Mouse (Mus musculus) heart, adult 8-10 months (tissue): ENCODE data around the gene Ubqln1. TPM values are rescaled to one million over a fixed set of nuclear protein-coding genes. Genes with fewer than 3 reads are reported as not detected.
"Not testable (repeated sequence)": the region's sequence is repeated elsewhere in the genome, so short reads cannot be mapped to it uniquely, and the experiment has no call there.

Experiments
- DNase-seq: peaks from one replicate; pipeline ENCODE4 v3.0.0; 2022; ENCODE audit warnings: low spot score
- total RNA-seq, 4 experiments: library from RNA; stranded (reverse); gene quantifications; 2 replicates each; pipeline ENCODE4 v1.2.4; 2022

The Ubqln1 gene
- total RNA-seq, 4 experiments from 2014 or later: 46.8 to 51.6 (median 48.3) TPM

DNA sequence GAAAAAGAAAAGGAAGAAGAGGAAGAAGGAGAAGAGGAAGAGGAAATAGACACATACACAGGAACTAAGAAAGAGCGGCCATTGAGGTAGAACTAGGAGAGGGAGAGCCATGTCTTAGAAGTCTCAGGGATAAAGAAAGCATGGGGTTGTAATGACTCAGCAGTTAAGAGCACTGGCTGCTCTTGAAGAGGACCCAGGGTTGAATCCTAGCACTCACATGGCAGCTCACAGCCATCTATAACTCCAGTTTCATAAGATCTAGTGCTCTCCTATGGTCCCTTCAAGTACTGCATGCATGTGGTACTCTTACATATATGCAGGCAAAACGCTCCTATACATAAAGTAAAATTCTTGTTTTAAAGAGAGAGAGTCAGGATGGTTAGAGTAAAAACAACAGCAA is 59.4 kb downstream of the Ubqln1 start:
- no peak for DNase-seq

- DNase-seq: no peak
Measured at GRCm38 (mm10) chr13:58150442-58150841, 65.0 kb downstream of the Ubqln1 start.

- DNase-seq: no peak
Measured at GRCm38 (mm10) chr13:58149629-58150028, 65.8 kb downstream of the Ubqln1 start.

DNA sequence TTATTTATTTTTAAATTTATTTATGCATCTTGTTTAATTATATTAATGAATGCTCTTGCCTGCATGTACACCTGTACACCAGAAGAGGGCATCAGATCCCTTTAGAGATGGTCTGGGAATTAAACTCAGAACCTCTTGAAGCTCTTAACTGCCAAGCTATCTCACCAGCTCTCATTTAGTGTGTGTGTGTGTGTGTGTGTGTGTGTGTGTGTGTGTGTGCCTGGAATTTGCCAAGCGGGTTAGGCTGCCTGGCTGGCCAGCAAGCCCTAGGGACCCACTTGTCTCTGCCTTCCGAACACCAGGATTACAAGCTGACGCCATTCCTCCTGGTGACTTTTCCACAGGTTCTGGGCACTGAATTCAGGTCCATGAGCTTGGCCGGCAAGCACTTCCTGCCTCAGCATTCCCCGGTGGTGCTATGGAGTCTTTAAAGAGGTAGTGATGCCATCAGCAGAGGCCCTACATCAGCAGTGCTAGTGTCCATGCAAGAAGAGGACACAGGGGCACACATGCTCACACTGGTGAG is 66.4 kb downstream of the Ubqln1 start:
- no peak for DNase-seq

- peak; percentile 7 for DNase-seq
Measured at GRCm38 (mm10) chr13:58148256-58148831, 67.1 kb downstream of the Ubqln1 start.

- no peak for DNase-seq
Measured at GRCm38 (mm10) chr13:58147760-58148159, 67.7 kb downstream of the Ubqln1 start.

DNA sequence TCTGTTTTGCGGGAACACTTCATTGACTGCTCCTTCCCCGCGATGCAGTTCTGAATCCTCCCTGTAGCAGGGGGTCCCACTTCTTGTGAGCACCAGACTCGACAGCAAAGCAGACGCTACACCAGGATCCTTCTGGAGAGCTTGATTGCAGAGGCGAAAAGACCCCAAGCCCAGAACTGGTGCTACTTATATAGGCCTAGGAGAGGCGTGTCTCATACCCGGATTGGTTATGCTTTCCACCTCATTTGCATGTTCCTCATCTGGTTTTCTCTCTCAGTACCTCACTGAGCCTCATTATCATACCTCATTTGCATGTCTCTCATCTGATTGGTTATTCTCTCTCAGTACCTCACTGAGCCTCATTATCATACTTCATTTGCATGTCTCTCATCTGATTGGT is 68.8 kb downstream of the Ubqln1 start:
- DNase-seq: not testable (repeated sequence)

GRCm38 (mm10) chr13:58131692-58132091 is 83.8 kb downstream of the Ubqln1 start:
- DNase-seq: no peak

DNA sequence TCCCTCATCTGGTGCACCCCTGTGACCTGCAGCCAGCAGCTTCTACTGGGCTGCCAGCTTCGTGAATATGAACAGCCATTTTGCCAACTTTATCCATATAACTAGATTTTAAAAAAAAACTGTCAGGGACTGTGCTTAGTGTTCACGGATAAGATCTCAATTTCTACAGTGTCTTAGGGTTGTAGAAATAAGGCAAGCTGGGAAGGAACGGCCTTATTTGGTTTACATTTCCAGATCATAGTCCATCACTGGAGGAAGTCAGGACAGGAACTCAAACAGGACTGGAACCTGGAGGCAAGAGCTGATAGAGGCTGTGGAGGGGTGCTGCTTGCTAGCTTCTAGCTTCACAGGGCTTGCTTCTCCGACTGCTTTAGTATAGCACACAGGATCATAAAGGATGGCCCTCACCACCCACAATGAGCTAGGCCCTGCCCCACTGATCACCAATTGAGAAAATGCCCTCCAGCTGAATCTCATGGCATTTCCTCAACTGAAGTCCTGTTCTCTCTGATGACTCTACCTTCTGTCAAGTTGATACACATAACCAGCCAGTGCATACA is 85.7 kb downstream of the Ubqln1 start:
- DNase-seq: no peak

DNA sequence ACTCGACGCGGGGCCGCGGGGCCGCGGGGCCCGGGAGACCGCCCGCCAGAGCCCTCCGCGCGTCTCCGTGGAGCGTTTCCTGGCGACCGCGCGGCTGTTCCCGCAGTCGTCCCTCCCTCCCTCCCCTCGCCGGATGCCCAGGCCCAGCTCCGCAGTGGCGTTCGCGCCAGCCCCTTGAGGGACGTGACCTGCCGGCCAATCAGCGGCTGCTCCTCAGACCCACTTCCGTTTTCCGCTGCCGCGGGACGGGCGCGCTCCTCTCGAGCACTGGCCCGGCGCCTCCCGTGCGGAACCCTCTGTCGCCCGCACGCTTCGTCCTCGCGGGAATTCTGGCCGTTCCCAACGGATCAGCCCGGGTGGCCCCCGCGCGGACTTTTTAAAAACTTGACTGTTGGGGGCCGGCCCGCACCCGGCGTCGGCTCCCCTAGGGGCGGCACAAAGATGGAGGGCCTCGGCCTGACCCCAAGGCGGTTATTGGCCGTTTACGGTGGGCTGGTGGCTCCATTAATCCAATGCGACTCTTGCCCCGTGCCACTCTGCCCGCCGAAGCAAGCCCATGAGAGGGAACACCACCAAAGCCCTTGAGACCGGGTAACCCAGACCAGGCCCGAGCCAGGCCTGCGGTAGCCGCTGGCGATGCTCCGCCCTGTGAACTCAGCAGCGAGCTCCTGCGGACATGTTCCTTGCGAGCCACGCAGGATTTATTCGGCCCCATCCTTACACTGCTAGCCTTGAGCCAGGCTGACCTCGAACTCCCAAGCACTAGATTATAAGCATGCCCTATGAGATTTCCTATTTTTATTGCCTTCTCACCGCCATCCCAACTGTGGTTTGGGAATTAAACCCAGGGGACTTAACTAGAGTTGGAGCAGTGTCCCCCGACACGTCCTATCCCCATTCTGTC is 86.4 kb downstream of the Ubqln1 start:
- DNase-seq: peak; percentile 96

GRCm38 (mm10) chr13:58128396-58128767 is 87.1 kb downstream of the Ubqln1 start, which contains the start of gene Hnrnpa0:
Gene Hnrnpa0, minus strand, starts transcription at chr13:58128556.
- DNase-seq: peak; percentile 84

GRCm38 (mm10) chr13:58127766-58128361 is 87.6 kb downstream of the Ubqln1 start:
- peak; percentile 56 for DNase-seq

GRCm38 (mm10) chr13:58126862-58127765 is 88.3 kb downstream of the Ubqln1 start:
- no peak for DNase-seq

Other genes starting within 250 kb of the Ubqln1 start
- 1 to 10 TPM; 2.0 to 3.1 (median 2.4) TPM for gene Klhl3, start 102.1 kb downstream of the Ubqln1 start, total RNA-seq
- 10 to 100 TPM; 55.0 to 65.7 (median 60.4) TPM for gene Hnrnpa0, start 87.1 kb downstream of the Ubqln1 start, total RNA-seq
- gene Idnk, start 58.0 kb downstream of the Ubqln1 start, total RNA-seq: 10 to 100 TPM; 21.2 to 26.2 (median 24.6) TPM
- gene Gkap1, start 60.0 kb upstream of the Ubqln1 start, total RNA-seq: 10 to 100 TPM; 18.4 to 28.5 (median 22.0) TPM
- gene Kif27, start 143.5 kb upstream of the Ubqln1 start, total RNA-seq: under 1 TPM in 3 of 4 experiments, not detected in 1; 0.09 to 0.11 (median 0.11) TPM
- gene 2210016F16Rik, start 169.6 kb upstream of the Ubqln1 start, total RNA-seq: 10 to 100 TPM; 16.5 to 18.1 (median 17.0) TPM
- 10 to 100 TPM in 1 of 4 experiments, 1 to 10 TPM in 3; 9.0 to 10.5 (median 9.7) TPM for gene Rmi1, start 186.6 kb upstream of the Ubqln1 start, total RNA-seq
- gene Hnrnpk, start 187.7 kb upstream of the Ubqln1 start, total RNA-seq: 100 to 1,000 TPM; 405 to 444 (median 422) TPM